Mouse (Mus musculus): ENCODE data around the gene Olfr470.
"Not testable (repeated sequence)": the region's sequence is repeated elsewhere in the genome, so short reads cannot be mapped to it uniquely, and the experiment has no call there.

Gene Olfr470

GRCm38 (mm10) chr7:107847390-107847789 is at the start of gene Olfr470:
Gene Olfr470 (minus strand): TSS chr7:107847490.
- not testable (repeated sequence) for DNase-seq (ENCODE audit: low read depth, low spot score)

GRCm38 (mm10) chr7:107841719-107842118 is 5.6 kb downstream of the Olfr470 start:
- DNase-seq (ENCODE audit: low read depth, low spot score), result peak; percentile 24

- DNase-seq (ENCODE audit: low read depth, low spot score), result not testable (repeated sequence)
Measured at GRCm38 (mm10) chr7:107825441-107825840, 21.8 kb downstream of the Olfr470 start, which contains the start of gene Olfr469. Gene Olfr469 (minus strand): TSS chr7:107825541.

- not testable (repeated sequence) for DNase-seq (ENCODE audit: low read depth, low spot score)
Measured at GRCm38 (mm10) chr7:107823867-107824266, 23.4 kb downstream of the Olfr470 start.

GRCm38 (mm10) chr7:107819442-107819841 is 27.8 kb downstream of the Olfr470 start:
- peak; percentile 2 for DNase-seq (ENCODE audit: low read depth, low spot score)

GRCm38 (mm10) chr7:107811963-107812362 is 35.3 kb downstream of the Olfr470 start, which contains the start of gene Olfr467:
Gene Olfr467 (plus strand): TSS chr7:107812263.
- no peak for DNase-seq (ENCODE audit: low read depth, low spot score)

- peak; percentile 29 for DNase-seq (ENCODE audit: low read depth, low spot score)
Measured at GRCm38 (mm10) chr7:107802138-107802537, 45.2 kb downstream of the Olfr470 start.

- no peak for DNase-seq (ENCODE audit: low read depth, low spot score)
Measured at GRCm38 (mm10) chr7:107801108-107801507, 46.2 kb downstream of the Olfr470 start, which contains the start of gene Ovch2. Gene Ovch2 (minus strand): TSS chr7:107801208.

- DNase-seq (ENCODE audit: low read depth, low spot score), result no peak
Measured at GRCm38 (mm10) chr7:107796500-107796899, 50.8 kb downstream of the Olfr470 start.

Measured in mesoderm, embryonic 11.5 days (tissue).